Mouse (Mus musculus): ENCODE results near the gene Bcan. TPM values are rescaled to one million over a fixed set of nuclear protein-coding genes. Genes with fewer than 3 reads are reported as not detected.

Bcan gene
- 100 to 1,000 TPM; 230 to 238 (median 233) TPM for total RNA-seq (2022)

DNA sequence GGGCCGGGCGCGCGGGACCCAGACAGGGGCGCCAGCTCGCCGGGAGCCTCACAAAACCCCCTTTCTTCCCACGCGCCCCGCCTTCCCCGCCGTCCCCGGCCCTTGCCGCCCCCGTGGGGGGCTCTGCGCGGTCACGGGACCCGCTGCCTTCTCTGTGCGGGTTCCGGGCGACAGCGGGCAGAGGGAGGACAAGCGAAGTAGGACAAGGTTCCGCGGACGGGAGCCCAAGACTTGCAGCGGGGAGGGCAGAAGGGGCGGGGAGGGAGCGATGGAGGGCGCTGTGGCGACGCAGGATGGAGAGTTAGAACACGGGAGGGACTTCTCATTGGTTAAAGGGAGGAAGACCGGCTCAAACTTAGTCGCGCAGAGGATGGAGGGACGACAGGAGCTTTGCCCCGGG, at the start of gene Bcan:
Gene Bcan, minus strand, starts transcription at position 50 of the 400 bp plus-strand sequence.
- DNase-seq (ENCODE audit: low spot score in 2 of 2): peak in 1 of 2 experiments; percentile 62

DNA sequence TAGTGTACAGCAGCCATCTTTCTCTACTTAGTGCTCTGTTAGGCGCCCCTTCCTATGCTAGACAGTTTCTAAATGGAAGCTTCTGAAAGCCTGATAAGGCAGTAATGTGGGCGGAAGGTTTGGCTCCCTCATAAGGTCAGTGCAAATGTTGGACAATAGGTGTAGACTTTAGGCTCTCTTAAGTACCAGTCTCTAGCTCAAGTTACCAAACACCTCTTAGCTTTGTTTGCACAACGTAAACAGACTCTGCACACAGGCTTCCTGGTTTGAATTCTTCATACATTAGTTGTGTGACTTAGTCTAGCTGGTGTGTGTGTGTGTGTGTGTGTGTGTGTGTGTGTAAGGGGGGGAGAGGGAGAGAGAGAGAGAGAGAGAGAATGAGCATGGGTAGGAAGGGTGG, 49.5 kb upstream of the Bcan start:
- DNase-seq (ENCODE audit: low spot score in 2 of 2): no peak

DNA sequence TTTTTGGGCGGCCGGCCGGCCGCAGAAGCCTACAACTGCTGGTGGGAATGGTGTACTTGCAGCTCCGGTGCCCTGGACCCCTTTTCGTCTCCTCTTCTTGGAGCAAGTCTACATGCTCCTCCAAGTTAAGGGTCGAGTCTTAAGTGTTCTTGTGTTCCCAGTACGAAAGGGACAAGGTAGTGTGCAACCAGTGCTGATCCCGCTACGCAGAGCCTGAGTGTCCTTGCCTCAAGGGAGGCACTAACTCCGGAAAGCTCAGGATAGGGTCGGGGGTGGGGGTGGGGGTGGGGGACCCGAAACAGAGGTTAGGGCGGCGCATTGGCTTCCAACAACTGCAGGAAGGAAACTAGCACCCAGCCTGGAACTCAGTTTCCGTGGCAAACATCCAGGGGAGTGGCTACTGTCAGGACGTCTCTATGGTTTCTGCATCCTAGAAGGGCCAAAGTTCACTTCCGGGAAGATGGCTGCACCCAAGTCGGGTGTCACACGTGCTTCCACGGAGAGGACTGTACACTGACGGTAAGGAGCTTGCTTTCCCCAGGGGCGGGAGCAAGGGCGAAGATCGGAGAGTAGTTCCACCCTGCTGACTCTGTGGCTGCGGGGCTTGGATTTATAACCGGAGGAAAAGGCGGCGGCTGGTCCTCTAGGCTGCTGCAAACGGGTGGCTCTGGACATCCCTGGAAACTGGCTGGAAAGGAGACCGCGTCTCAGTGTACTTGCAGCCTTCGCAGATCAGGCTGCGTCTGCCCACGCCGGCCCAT, 42.8 kb upstream of the Bcan start, which contains the start of gene Gpatch4:
Gene Gpatch4, plus strand, starts transcription at position 448 of the 761 bp plus-strand sequence.
- peak; percentile 67 to 88 for DNase-seq (ENCODE audit: low spot score in 2 of 2)

DNA sequence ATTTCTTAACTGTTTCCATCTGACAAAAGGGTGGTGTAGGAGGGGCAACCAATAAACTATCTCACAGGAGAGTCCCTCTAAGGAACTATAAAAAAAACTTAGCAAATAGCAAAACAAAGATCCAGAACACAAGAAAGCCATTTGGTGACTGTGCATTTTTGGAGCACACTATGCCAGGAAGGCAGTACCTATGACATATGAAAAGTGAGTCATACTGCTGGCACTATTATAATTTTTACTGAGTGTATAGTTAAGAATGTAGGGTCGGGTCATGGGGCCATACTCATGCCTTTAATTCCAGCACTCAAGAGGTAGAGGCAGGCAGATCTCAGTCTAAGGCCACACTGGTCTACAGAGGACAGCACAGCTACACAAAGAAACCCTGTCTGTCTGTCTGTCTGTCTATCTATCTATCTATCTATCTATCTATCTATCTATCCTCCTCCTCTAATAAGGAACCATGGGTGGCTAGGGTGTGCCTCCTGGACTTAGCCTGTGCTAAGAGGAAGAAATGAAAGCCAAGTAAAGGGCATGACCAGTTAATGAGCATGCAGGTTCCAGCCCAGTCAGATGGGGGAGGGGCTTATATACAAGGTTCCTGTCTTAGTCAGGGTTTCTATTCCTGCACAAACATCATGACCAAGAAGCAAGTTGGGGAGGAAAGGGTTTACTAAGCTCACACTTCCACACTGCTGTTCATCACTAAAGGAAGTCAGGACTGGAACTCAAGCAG, 35.7 kb upstream of the Bcan start:
- no peak for DNase-seq (ENCODE audit: low spot score in 2 of 2)

DNA sequence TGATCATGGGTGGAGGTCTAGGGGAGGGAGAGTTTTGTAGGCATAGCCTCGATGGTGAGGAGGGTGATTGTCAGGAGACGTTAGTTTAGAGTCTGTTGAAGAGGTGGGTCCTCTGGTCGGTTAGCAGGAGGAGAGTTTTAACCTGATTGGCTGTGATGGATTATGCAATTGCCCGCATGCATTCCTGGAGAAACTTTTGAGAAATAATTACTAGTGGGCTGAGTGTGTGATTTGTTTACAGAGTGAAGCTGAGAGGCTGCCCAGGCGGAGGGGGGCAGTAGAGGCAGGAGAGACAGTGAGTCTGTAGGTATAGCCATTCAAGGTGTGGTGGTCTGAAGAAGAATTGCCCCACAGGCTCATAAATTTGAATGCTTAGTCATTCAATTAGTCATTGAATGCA, 33.5 kb upstream of the Bcan start:
- DNase-seq (ENCODE audit: low spot score in 2 of 2): no peak

DNA sequence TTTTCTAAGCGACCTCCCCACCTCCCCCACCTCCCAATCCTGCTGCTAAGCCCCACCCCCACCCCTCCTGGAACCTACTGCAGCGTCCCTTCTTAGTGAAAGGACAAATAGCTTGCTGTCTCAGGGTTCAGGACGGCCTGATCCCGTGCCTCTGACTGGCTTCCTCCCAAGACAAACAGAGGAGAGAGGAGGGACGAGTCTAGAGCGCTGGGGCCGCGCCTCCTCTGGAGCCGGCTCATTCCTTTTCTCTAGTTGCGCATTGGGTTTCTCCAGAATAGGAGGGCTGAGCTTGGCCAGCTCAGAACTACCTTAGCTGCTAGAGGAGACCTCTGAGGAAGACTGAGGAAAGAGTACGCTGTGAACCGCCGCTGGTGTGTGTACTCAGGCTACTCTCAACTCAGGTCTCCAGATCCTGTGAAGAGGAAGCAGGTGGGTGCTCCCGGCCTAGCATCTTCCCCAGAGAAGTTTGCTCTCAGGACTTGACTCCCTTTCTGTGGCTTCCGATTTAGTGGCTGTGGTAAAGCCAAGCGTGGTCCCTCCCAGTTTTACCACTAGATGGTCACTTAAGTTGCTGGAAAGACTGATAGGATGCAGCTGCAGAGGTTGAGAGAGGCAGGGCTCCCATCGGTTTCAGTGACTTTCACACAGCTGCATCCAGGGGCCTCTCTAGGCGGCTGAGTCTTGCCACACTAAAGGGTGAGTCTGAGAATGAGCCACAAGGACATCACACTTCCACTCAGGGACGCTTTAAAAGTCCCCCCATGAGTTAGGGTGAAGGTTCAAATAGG, 30.8 kb upstream of the Bcan start:
- DNase-seq (ENCODE audit: low spot score in 2 of 2): peak in 1 of 2 experiments; percentile 56

DNA sequence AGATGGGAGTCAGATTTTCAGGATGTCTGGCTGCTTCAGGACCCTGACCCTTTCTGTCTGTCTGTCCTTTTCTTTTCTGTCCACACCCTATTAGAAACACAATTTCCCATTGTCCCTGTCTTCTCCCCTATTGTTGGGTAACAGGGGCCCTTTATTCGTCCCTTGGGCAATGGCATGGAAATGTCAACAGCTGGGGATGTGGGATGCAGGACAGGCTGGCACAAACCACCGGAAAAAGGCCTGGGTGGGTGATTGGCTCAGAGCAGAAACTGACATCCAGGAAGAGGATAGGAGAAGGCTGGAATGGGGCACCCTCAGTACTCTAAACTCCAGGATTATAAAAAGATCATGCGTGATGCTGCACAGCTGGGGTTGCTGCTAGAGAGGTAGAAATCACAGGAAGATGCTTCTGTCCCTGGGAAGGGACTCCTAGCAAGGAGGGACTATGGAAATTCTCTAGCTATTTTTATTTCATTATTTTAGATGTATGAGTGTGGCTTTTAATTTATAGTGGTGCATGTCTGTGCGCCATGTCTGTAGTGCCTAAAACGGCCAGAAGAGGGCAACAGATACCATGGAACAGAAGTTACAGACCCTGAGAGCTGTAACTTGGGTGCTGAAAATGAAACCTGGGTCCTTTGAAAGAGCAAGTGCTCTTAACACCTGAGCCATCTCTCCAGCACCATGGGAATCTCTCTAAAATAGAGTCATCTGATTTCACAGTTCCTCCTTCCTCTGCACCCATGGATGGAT, 27.6 kb upstream of the Bcan start, which contains the start of gene Hapln2:
Gene Hapln2, minus strand, starts transcription at position 150 of the 753 bp plus-strand sequence.
- DNase-seq (ENCODE audit: low spot score in 2 of 2): peak in 1 of 2 experiments; percentile 30

DNA sequence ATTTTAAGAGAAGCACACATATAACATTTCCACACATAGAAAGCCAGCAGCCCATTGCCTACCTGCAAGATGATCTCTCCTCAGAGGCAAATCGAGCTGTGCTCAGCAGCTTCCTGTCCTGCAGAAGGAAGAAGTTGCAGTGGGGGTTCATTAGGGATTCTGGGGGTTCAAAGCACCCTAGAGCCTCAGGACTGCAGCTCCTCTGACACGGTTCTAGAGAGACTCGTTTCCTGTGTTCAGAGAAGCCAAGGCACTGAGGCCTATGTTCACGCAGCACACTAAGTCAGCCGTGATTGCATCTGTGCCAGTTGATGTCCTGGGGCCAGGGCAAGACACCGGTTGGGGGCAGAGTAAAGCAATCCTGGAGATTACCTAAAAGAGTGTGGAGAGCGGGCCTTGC, 26.8 kb upstream of the Bcan start:
- DNase-seq (ENCODE audit: low spot score in 2 of 2): no peak

DNA sequence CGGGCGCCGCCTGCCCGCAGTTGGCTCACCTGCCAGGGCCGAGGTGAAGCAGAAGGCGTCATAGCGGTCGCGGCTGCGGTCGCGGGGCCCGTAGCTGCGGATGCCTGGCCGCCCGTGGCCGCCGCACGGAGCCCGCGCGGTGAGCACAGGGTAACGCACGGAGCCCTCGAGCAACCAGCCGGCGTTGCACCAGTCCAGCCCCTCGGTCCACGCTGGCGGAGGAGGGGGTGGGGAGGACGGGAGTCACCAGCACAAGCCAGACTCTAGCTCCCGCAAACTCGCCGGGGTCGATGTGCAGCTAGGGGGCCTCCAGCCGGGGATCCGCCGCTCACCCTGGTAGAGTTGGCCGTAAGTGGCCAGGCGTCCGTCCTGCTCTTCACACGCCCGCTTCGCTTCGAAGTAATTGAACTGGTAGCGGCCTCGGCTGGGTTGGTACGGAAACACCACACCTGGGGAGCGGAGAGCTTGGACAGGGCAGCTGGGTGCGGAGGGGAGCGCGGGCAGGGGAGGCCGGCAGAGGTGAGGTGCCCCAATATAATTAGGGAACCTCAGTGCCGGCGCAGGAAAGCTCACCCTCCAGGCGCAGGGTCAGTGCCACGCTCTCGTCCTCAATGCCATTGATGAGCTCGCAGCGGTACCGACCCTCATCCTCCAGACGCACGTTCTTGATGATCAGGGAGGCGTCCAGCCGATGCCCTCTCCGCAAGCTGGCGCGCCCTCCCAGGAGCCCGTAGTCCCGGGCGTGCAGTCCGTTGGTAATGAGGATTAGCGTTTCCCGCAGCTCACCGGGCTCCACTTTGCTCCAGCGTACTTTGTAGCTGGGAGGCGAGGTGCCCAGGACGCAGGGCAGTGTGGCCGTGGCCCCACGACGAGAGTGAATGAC, 23.4 kb upstream of the Bcan start:
- no peak for DNase-seq (ENCODE audit: low spot score in 2 of 2)

DNA sequence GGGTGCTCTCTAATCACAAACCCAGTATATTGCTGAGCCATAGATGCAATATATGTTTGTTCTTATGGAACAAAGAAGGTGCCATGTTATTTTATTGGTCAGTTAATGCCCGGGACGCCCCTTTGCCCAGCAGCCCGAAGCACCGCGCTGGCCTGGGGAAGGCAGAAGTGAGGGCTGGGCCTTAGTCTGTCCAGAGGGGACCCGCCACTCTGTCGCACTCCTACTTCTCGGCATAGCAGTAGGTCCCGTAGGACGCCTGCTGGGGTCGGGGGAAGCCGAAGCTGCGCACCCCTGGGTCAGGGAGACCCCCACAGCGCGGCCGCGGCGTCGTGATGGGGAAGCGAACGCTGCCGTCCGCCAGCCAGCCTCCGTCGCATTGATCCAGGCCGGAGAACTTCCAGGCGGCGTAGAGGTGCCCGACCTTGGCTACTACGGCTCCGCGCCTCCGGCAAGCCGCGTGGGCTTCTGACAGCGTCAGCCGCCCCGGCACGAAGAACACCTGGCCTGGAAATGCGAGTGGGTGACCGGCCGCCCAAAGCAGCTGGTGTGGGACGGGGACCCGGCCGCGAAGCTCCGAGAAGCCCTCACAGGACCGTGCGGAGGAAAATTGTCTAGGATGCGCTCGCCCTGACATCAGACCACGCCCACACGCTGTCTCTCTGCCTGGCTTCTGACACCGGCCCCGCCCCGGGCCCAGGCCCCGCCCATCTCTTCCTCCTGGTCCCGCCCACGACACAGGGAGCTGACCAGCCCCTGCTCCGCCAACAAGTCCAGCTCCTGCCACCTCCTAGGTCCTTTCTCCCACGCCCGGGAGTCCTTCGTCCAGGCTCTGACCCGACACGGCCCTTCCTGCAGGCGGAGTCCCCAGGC, 22.5 kb upstream of the Bcan start:
- peak; percentile 61 to 82 for DNase-seq (ENCODE audit: low spot score in 2 of 2)

DNA sequence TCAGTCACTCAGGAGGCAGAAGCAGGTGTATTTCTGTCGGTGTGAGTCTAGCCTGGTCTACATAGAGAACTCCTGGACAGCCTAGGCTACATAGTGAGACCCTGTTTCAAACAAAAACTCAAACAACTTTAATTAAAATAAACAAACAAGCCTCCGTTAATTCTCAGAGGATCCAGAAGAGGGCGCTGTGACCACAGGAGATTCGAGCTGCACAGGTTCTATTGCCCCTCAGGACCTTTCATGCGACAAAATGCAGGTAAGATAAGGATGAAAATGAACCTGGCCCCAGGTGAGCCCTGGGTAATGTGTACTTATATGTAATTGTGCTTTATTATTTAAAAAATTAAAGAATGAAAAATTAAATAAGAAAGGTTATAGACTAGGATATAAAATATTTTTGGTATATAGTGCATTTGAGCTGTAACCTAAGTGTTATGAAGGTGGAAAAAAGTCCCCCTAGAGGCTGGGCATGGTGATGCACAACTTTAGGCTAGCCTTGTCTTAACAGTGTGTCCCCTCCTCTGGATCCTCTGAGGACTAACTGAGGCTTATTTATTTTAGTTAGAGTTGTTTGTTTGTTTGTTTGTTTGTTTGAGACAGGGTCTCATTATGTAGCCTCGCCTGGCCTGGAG, 10.7 kb upstream of the Bcan start:
- no peak for DNase-seq (ENCODE audit: low spot score in 2 of 2)

DNA sequence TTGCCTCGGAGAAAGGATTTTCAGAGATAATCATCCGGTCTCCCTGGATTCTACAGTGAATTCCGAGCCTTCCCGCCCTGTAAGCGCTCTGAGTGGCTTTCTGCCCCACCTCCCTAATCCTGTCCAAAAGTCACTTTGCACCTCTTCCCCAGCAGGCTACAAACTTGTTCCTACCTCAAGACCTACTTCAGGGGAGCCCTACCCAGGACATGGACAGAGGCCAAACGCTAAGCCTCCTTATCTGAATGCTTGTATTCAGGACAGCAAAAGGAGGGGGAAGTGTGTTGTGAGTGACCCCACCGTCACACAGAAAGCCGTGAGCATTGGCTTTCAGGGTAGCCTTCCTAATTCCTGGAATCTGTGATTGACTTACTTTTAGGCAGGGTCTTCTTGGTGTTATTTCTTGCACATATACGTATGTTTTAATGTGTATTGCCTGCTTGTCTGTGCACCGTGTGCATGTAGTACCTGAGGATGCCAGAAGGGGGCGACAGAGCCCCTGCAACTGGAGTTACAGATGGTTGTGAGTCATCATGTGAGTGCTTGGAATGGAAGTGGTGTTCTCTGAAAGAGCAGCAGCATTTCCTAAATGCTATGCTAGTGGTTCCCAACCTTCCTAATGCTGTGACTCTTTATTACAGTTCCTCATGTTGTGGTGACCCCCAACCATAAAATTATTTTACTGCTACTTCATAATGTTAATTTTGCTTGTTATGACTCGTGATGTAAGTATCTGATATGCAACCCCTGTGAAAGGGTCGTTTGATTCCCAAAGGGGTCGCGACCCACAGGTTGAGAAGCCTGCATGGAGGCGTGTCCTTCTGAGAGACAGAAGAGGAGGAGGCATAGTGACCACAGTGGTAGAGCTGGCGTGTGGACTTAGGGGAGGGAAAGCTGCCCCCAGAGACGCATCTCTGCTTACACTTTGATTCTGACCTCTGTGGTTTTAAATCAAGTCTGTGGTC, 6.1 kb upstream of the Bcan start:
- no peak for DNase-seq (ENCODE audit: low spot score in 2 of 2)

DNA sequence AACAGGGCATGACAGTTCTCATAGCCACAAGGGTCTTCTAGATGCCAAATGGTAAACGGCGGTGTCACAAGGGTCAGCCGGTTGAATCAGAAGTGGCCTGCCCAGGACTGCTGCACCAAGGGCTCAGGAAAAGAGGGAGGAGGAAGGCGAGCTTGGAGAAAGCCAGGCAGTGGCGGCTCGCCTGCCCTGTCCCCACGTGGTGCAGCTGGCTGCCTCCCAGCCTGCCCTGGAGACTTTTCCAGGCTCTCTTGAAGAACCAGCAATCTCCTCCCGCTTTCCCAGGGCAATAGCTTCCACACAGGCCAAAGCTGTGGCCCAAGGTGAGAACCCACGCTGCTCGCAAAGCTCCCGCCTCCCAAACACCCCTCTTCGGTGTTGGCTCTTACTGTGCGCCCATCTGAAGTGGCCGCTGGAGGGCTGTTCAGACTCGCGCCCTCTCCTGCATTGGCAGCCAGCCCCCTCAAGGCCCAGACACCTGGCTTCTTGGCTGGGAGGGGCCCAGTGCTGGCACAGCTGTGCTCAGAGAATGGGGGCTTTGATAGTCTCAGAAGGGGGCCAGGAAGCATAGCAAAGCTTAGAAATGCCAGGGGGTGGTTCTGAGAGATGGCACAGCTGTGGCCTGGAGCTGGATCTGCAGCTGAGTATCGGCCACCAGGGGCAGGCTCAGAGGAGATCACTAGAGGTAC, 2.4 kb upstream of the Bcan start:
- DNase-seq (ENCODE audit: low spot score in 2 of 2): no peak

DNA sequence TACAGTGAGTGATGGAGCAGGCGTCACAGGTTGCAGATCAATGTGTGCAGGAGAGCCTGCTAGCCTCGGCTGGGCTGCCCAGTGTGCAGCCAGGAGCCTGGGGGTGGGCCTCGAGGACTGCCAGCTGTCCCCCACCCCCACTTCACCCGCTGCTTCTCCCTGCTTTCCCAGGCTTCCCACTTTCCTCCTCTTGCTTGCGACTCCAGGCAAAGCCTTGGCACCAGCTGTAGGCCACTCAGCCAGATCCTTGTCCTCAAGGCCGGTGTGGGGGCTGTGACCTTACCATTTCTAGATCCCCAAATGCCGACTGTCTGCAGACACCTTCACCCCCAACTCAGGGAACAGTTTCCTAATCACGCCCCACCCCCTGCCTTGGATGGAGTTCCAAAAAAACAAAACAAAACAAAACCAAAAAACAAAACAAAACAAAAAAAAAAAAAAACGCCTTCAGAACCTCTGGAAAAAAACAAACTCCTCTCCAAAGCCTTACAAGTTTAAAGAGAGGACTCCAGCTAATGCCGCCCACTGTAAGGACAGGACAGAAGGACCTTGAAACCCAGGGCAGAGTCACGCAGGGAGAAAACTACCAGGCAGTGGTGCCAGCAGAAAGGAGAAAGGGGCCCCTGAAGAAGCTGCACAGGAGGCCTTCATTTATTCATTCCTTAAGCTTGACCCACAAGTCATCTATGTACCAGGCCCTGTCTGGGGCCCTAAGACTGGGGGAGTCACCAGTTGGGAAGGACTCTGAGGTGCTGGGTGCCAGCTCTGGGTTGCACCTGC, 976 bp upstream of the Bcan start:
- peak in 1 of 2 experiments; percentile 54 for DNase-seq (ENCODE audit: low spot score in 2 of 2)

DNA sequence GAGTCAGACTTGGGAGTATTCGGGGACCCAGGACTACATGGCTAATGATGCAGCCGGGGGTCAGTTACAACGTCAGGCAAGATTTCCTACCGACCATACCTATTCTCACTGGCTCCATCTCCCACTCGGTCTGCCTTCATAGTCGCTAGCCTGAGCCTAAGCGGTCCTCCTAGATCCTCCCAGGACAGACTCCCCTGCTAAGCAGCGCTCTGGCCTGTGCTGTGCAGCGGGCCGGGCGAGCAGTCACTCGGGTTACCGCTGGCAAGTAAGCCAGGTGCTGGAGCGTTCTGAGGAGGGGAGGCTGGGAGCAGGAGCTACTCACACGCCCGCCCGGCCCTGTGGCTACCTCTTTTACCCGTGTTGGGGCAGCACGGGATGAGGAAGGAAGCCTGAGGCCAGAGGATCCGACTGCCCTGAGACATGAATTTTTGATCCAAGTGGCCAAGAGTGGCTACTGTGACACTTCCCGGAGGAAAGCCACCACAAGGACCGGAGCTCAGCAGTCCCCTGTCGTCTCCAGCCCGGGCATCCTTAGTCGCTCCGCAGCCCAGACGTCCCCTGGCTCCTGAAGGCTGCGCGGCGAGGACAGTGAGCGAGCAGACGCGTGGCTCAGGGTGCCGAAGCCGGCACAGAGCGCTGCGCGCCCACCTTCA, 661 bp downstream of the Bcan start:
- no peak for DNase-seq (ENCODE audit: low spot score in 2 of 2)

Measured in left cerebral cortex, adult 8-10 months (tissue).